ENCODE assay signal across 28 mouse cellular contexts in the genomic region with DNA sequence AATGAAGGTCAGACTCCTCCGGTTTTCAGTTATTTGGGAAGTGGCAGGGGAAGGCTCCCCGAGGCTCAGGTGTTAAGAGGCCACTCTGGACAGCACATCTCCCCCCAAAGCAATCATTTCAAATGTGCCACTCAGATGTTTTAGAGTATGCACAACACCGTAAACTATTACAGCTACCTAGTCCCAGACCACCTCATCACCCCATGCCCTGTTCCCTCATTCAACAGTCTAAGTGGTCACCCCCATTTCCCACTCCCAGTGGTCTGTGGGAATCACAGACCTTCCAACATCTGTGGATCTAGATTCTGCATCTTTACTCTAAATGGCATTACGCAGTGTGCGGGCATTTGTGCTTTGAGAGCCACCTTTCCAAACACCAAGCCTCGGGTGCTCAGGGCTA.
"Had no signal": no experiment of that assay in that cellular context is flagged by ENCODE, and none has a peak within 500 bp of the region (broad histone marks: within the 10 kb centered on the region; RNA-seq: fewer than 3 reads in every experiment).

No protein-coding gene starts in this region.

- H3K36me3 ChIP-seq: embryonic facial prominence, embryonic 10.5 days; embryonic facial prominence, embryonic 12.5 days; embryonic facial prominence, embryonic 13.5 days; embryonic facial prominence, embryonic 15.5 days; forebrain, embryonic 10.5 days; forebrain, embryonic 12.5 days; forebrain, embryonic 15.5 days had no signal

- H3K27ac ChIP-seq: embryonic facial prominence, embryonic 10.5 days; embryonic facial prominence, embryonic 12.5 days; embryonic facial prominence, embryonic 13.5 days; embryonic facial prominence, embryonic 15.5 days; forebrain, embryonic 10.5 days; forebrain, embryonic 12.5 days; forebrain, embryonic 13.5 days; forebrain, embryonic 15.5 days; gastrocnemius, adult 2 months had no signal

- ATAC-seq: forebrain, embryonic 13.5 days; forebrain, embryonic 14.5 days; forebrain, embryonic 15.5 days; forebrain, embryonic 16.5 days; forebrain, postnatal 0 days had no signal

- H3K9ac ChIP-seq: embryonic facial prominence, embryonic 12.5 days; embryonic facial prominence, embryonic 13.5 days; embryonic facial prominence, embryonic 15.5 days; forebrain, embryonic 12.5 days; forebrain, embryonic 13.5 days; forebrain, embryonic 15.5 days; forebrain, postnatal 0 days had no signal

- H3K27me3 ChIP-seq: embryonic facial prominence, embryonic 12.5 days; embryonic facial prominence, embryonic 13.5 days; embryonic facial prominence, embryonic 15.5 days; forebrain, embryonic 12.5 days; forebrain, embryonic 13.5 days; forebrain, embryonic 15.5 days had no signal

- H3K4me2 ChIP-seq: embryonic facial prominence, embryonic 12.5 days; embryonic facial prominence, embryonic 13.5 days; embryonic facial prominence, embryonic 15.5 days; forebrain, embryonic 12.5 days; forebrain, embryonic 13.5 days; forebrain, embryonic 15.5 days had no signal

- H3K4me3 ChIP-seq: embryonic facial prominence, embryonic 10.5 days; embryonic facial prominence, embryonic 12.5 days; embryonic facial prominence, embryonic 13.5 days; embryonic facial prominence, embryonic 15.5 days; erythroblast, embryonic 14.5 days; forebrain, embryonic 10.5 days; forebrain, embryonic 12.5 days; forebrain, embryonic 13.5 days; forebrain, embryonic 15.5 days; gastrocnemius, adult 2 months had no signal

- H3K9me3 ChIP-seq: embryonic facial prominence, embryonic 10.5 days; embryonic facial prominence, embryonic 12.5 days; embryonic facial prominence, embryonic 13.5 days; embryonic facial prominence, embryonic 15.5 days; forebrain, embryonic 10.5 days; forebrain, embryonic 12.5 days; forebrain, embryonic 13.5 days; forebrain, embryonic 15.5 days had no signal

- DNase-seq: cerebellum, adult 18-20 months; cerebellum, adult 2 months; cerebellum, adult 8-10 months; cerebellum, adult 9-10 months; cerebellum, adult 9-11 months; cerebellum, postnatal 10 days; cerebellum, postnatal 14 days; cerebellum, postnatal 25 days; cerebellum, postnatal 36 days; embryo, embryonic 11 days; forebrain, postnatal 0 days; gastrocnemius, adult 2 months; gastrocnemius, postnatal 10 days; gastrocnemius, postnatal 14 days; gastrocnemius, postnatal 25 days; gastrocnemius, postnatal 36 days; heart, adult 18-20 months had no signal

- H3K4me1 ChIP-seq: embryonic facial prominence, embryonic 10.5 days; embryonic facial prominence, embryonic 12.5 days; embryonic facial prominence, embryonic 13.5 days; embryonic facial prominence, embryonic 15.5 days; forebrain, embryonic 12.5 days; forebrain, embryonic 13.5 days; forebrain, embryonic 15.5 days had no signal
